Mouse (Mus musculus): ENCODE results near the gene Dpp10.

Gene Dpp10

GRCm38 (mm10) chr1:124044925-124045640, at the start of gene Dpp10:
Gene Dpp10 (minus strand): TSS chr1:124045559.
- DNase-seq = peak; percentile 15

GRCm38 (mm10) chr1:124048544-124048943, 3.2 kb upstream of the Dpp10 start:
- DNase-seq = no peak

GRCm38 (mm10) chr1:124045761-124046300, 472 bp upstream of the Dpp10 start:
- peak; percentile 15 for DNase-seq

- no peak for DNase-seq
Observed at GRCm38 (mm10) chr1:124044161-124044560, 1.2 kb downstream of the Dpp10 start.

- DNase-seq = no peak
Observed at GRCm38 (mm10) chr1:124043421-124043820, 1.9 kb downstream of the Dpp10 start.

GRCm38 (mm10) chr1:124041559-124041958, 3.8 kb downstream of the Dpp10 start:
- peak; percentile 22 for DNase-seq

- no peak for DNase-seq
Observed at GRCm38 (mm10) chr1:124035306-124035990, 9.9 kb downstream of the Dpp10 start.

- DNase-seq = no peak
Observed at GRCm38 (mm10) chr1:124032677-124033076, 12.7 kb downstream of the Dpp10 start.

- no peak for DNase-seq
Observed at GRCm38 (mm10) chr1:124031968-124032367, 13.4 kb downstream of the Dpp10 start.

GRCm38 (mm10) chr1:124002797-124003196, 42.6 kb downstream of the Dpp10 start:
- no peak for DNase-seq

GRCm38 (mm10) chr1:123995780-123996179, 49.6 kb downstream of the Dpp10 start:
- no peak for DNase-seq

GRCm38 (mm10) chr1:123985324-123986024, 59.9 kb downstream of the Dpp10 start:
- DNase-seq = no peak

- DNase-seq = no peak
Observed at GRCm38 (mm10) chr1:123978597-123978996, 66.8 kb downstream of the Dpp10 start.

GRCm38 (mm10) chr1:123974621-123975020, 70.7 kb downstream of the Dpp10 start:
- DNase-seq = peak; percentile 12

- no peak for DNase-seq
Observed at GRCm38 (mm10) chr1:123946149-123946548, 99.2 kb downstream of the Dpp10 start.

- DNase-seq = no peak
Observed at GRCm38 (mm10) chr1:123940826-123941225, 104.5 kb downstream of the Dpp10 start.

GRCm38 (mm10) chr1:123933812-123934727, 111.3 kb downstream of the Dpp10 start:
- no peak for DNase-seq

- no peak for DNase-seq
Observed at GRCm38 (mm10) chr1:123928003-123928370, 117.4 kb downstream of the Dpp10 start.

GRCm38 (mm10) chr1:123927278-123928002, 117.9 kb downstream of the Dpp10 start:
- DNase-seq = no peak

GRCm38 (mm10) chr1:123924905-123925304, 120.5 kb downstream of the Dpp10 start:
- no peak for DNase-seq

GRCm38 (mm10) chr1:123923907-123924306, 121.5 kb downstream of the Dpp10 start:
- no peak for DNase-seq

- DNase-seq = no peak
Observed at GRCm38 (mm10) chr1:123919606-123920005, 125.8 kb downstream of the Dpp10 start.
